Mouse (Mus musculus): ENCODE data around the gene Raver1.

DNA sequence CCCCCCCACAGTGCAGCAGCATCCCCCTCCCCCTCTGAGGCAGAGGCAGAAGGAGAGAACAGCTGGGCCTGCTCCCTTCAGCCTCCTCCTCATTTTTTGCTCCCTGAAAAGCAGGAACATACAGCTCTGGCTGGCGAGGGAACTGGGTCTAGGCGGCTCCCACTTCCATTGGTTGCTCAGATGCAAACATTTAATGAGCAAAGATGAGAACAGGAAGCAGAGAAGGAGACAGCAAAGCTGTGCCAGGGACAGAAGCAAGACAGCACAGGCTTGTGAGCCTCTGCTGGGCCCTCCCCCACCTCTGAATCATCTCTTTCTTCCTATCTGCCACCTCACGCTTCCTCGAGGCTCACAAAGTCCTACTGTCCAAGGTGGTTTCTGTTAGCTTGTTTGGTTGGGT lies 50.5 kb downstream of the Raver1 start:
- TF ChIP-seq FOSL1 (IDR thresholded peaks at IDR 0.05; ENCODE audit: insufficient read depth, low read length, poor library complexity, severe bottlenecking) (no peak), CTCF (IDR thresholded peaks at IDR 0.05; ENCODE audit: control insufficient read depth, insufficient read depth, insufficient read length) (no peak)
